Mouse (Mus musculus) adipocyte (in vitro differentiated cells): ENCODE data around the gene Rpl3.

Experiments used
- DNase-seq: peaks from one replicate; pipeline ENCODE4 v3.0.0-alpha.2; 2016; ENCODE audit warnings: low spot score

Rpl3 gene

GRCm38 (mm10) chr15:80034913-80035312, 56.8 kb downstream of the Rpl3 start:
- DNase-seq: no peak

GRCm38 (mm10) chr15:80034366-80034765, 57.3 kb downstream of the Rpl3 start:
- DNase-seq: no peak

GRCm38 (mm10) chr15:80031133-80031532, 60.5 kb downstream of the Rpl3 start:
- no peak for DNase-seq

- no peak for DNase-seq
Measured at GRCm38 (mm10) chr15:80030399-80030798, 61.3 kb downstream of the Rpl3 start.

GRCm38 (mm10) chr15:80028862-80029261, 62.8 kb downstream of the Rpl3 start:
- DNase-seq: no peak
